Mouse (Mus musculus) cerebellum, adult 18-20 months (tissue): ENCODE data around the gene Olfr432.
"Not testable (repeated sequence)": the region's sequence is repeated elsewhere in the genome, so short reads cannot be mapped to it uniquely, and the experiment has no call there.

ENCODE experiments used
- DNase-seq, 2 experiments: peaks; one replicate each; pipeline ENCODE4 v3.0.0; 2021

Olfr432 gene

GRCm38 (mm10) chr1:174048893-174049292 lies at the start of gene Olfr432:
TSS of gene Olfr432 (plus strand) at chr1:174049205.
- no peak for DNase-seq

DNA sequence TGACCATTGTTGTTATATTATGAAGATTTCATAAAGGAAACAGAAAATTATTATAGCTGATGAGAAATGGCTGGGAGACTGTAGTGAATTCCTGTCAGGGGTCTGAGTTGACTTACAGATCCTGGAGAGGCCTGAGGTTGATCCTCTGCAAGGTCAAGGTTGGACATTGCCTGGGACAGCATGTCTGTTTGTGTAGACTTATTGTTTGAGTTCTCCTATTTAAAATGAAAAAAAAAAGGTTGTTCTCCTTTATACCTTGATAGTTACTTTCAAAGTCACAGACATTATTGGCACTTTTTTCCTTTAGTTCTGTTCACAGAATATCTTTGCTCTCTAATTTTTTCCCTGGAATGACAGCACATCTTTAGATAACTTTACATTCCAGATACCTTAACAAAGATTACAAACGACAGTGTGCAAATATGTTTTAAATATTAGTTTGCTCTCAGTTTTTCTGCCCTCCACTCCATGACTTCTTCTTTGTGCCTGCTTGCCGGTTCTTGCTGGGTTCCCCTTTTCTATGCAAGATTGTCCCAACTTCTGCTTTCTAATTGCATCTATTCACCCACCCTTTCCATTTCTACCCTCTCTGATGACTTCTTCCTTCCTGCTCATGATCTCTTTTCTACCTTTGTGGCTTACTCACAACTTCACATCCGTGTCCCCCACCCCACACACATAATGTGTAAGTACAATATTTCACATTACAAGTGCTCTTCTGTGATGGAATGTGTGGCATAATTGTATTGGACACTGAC lies 44.5 kb upstream of the Olfr432 start:
- not testable (repeated sequence) for DNase-seq

DNA sequence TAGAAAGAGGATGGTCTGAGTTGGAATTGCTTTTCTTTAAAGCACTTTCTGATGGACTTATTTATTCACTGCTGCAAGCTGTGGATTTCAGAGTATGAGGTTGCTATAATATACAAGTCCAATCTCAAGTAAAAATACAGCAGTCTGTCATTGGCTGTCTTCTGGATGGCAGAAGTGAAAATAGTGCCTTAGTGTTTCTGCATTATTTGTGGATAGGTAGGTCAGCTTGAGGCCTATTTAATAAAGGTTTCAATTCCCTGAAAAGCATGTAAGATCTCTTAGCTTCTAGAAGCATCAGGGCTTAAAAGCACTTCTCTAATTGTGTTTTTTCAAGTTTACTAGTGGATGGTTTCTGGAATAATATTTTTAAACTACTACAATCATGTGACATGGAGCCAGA lies 42.0 kb upstream of the Olfr432 start:
- DNase-seq: not testable (repeated sequence)

GRCm38 (mm10) chr1:174031698-174032097 lies 17.3 kb upstream of the Olfr432 start, which contains the start of gene Ifi205:
TSS of gene Ifi205 (minus strand) at chr1:174031810.
- no peak for DNase-seq

DNA sequence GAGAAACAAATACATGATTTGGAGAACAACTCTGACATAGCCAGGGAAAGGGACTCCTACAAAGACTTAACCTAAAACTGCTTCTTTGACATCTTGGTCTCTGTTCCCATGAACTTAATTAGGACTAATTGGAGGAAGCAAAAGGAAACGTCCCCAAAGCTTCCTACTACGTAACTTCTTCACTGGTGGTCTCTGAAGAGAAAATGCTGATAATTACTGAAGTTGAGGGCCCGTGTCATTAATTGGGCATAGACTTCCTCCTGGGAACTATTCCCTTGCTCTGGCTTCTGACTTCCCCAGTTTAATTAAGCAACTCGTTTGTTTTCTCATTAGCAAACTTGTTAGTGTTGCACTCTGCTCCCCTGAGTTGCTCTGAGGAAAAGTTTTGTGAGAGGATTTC lies 13.2 kb upstream of the Olfr432 start:
- no peak for DNase-seq

GRCm38 (mm10) chr1:174038480-174038879 lies 10.5 kb upstream of the Olfr432 start:
- no peak for DNase-seq

GRCm38 (mm10) chr1:174040523-174041177 lies 8.4 kb upstream of the Olfr432 start, which contains the start of gene Olfr433:
TSS of gene Olfr433 (plus strand) at chr1:174040705.
- DNase-seq: no peak

DNA sequence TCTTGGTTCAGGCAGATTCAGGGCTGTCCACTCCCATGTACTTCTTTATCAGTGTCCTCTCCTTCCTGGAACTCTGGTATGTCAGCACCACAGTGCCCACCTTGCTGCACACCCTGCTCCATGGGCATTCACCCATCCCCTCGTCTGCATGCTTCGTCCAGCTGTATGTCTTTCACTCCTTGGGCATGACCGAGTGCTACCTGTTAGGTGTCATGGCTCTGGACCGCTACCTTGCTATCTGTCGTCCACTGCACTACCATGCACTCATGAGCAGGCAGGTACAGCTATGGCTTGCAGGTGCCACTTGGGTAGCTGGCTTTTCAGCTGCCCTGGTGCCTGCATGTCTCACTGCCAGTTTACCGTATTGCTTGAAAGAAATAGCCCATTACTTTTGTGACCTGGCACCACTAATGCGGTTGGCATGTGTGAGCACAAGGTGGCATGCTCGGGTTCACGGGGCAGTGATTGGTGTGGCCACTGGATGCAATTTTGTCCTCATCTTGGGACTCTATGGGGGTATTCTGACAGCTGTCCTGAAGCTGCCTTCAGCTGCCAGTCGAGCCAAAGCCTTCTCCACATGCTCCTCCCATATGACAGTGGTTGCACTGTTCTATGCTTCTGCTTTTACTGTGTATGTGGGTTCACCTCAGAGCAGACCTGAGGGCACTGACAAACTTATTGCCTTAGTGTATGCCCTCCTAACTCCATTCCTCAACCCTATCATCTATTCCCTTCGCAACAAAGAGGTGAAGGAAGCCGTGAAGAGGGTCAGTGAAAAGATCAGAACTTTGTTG lies 6.7 kb upstream of the Olfr432 start:
- not testable (repeated sequence) for DNase-seq

DNA sequence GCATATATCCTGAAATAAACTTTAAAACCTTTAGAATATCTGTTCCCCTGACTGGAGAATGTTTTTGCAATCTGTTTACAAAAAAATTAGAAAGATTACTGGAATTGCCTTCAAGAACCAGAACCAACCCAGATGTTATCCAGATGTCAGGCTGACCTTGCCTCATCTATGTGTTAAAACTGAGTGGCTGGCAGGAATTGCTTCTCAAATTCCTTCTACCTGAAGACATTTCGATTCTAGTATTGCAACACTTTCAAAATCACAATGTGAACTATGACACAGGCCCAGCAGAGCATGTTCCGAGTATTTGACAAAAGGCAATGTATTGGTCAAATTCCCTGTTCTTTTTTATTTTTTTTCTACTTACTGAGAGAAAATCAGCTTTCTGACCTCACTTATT lies 4.6 kb upstream of the Olfr432 start:
- DNase-seq: no peak

GRCm38 (mm10) chr1:174048227-174048626 lies 778 bp upstream of the Olfr432 start:
- DNase-seq: not testable (repeated sequence)

DNA sequence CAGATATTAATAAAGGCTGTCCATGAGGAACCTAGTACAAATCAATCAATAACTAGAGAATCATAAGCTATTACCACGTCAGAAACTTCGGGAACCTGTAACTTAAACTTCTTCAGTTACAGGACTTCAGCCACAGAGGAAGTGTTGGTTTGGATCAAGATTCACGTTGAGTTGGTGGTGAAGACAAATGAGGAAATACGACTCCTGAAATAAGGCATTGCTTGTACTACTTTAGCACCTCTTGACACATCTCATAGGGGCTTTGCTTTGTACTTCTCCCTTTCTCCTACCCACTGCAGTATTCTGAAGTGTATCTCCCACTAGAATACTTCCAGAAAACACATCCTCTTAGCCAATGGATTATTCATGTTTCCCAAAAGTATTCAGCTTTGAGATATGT lies 352 bp downstream of the Olfr432 start:
- not testable (repeated sequence) for DNase-seq

GRCm38 (mm10) chr1:174050532-174050931 lies 1.5 kb downstream of the Olfr432 start:
- DNase-seq: no peak

- no peak for DNase-seq
Measured at GRCm38 (mm10) chr1:174051515-174051914, 2.5 kb downstream of the Olfr432 start.

GRCm38 (mm10) chr1:174051931-174052536 lies 3.0 kb downstream of the Olfr432 start:
- DNase-seq: no peak

DNA sequence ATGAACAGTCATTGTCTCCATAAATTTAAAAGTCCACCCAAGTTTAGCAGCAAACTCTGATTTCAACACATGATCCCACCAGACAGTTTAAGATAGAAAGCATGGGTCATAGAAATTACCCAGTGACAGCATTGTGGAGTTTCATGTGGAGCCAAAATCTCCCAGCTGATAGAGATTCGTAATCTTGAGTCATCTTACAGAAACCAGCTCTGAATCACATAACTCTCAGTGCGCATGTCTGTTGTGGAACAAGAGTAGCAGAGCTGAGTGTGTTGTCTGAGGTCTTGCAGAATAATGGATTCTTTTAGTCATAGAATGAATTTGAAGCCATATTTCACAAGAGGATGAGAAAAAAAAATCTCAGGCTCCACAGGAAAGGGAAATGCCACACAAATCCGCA lies 4.0 kb downstream of the Olfr432 start:
- no peak for DNase-seq

DNA sequence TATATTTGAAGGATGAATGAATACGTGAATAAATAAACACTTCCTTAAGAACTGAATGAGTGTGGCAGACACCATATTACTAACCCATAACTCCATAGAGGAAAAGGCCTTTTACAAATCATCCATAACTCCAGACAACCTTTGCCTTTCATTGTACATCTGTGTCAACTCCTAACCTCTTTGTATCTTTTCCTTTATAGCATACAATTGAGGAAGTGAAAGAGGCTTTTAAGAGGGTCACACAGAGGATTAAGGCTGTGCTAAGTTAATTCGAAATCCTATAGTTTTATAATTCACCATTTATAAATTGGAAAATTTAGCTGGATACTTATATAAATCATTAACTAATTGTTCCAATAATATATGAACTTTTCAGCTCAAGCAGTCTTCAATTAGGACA lies 6.2 kb downstream of the Olfr432 start:
- no peak for DNase-seq

DNA sequence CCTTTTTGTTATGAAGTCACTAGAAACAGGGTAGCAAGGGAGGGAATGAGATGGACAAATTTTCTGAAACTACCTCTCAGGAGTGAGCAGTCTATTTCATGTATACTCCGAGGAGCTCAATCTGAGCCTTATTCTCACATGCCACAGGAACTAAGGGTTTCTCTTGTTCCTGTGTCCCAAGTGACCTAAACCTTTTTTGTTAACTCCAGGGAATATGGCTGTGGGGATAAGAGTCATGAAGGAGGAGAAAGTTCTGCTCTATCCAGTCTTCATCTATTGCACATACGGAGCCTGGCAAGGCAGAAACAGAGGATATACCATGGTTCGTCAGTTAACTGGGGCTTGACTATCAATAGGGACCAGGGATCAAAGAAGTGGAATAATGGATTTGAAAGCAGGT lies 17.3 kb downstream of the Olfr432 start, which contains the start of gene Olfr430:
Gene Olfr430 (plus strand): TSS at position 301 of the 400 bp plus-strand sequence.
- DNase-seq: no peak

DNA sequence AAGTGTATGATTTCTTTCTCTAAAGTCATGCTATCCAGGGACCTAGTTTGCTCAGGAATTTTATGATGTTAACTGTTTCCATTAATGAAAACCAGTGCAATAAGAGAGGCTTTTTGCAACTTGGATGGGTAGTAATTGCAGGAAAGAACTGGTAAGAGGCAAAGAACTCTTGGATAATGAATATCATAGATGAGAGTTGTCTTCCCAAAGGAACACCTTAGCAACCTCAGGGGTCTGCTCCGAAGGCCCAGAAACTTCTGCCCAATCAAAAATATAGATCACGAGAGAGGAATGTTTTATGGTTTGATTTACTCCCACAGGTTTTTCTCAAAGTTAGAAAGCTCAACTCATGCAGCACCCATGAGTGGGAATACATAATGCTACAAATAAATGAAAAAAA lies 35.0 kb downstream of the Olfr432 start, which contains the start of gene Olfr429:
Gene Olfr429 (plus strand): TSS at position 301 of the 400 bp plus-strand sequence.
- DNase-seq: no peak

DNA sequence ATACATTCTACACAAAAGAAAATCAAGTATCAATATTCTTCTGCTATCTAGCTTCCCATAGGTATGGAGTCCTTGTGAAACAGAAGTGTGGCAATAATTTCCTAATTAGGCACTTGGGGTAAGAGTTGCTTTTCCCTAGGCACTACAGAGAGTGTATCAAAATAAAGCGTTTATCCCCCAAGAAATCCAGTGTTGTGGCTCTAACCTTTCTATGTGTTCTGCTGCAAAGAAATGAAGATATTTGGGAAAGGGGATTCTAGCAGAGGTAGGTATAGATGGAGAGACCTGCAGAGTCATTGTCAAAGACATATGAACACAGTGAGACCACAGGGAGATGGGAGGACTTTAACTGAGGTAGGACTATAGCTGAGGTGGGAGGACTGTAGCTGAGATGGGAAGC lies 47.6 kb downstream of the Olfr432 start, which contains the start of gene Olfr427:
Gene Olfr427 (plus strand): TSS at position 301 of the 400 bp plus-strand sequence.
- DNase-seq: no peak

GRCm38 (mm10) chr1:174103735-174104134 lies 54.7 kb downstream of the Olfr432 start:
- no peak for DNase-seq
